Mouse (Mus musculus) neutrophil, adult 5-6 weeks (primary cell): ENCODE data around the gene Arid5b. TPM values are rescaled to one million over a fixed set of nuclear protein-coding genes. Genes with fewer than 3 reads are reported as not detected.
"Not testable (repeated sequence)": the region's sequence is repeated elsewhere in the genome, so short reads cannot be mapped to it uniquely, and the experiment has no call there.

Experiments
- ATAC-seq: fragments of 151-379, 151-347 bp; 2 replicates; pipeline ENCODE4 v1.8.0; 2017; ENCODE audit warnings: mild to moderate bottlenecking, moderate TSS enrichment; ENCODE audit not compliant: insufficient number of reproducible peaks, poor library complexity, low FRiP score, severe bottlenecking; ENCODE audit errors: extremely low read depth
- total RNA-seq: library from RNA; stranded (forward); fragments of 200-1000 nt; gene quantifications from 2 replicates; pipeline ENCODE4 v1.2.3, GENCODE M21; 2017

The Arid5b gene
- total RNA-seq, 1 experiment from 2014 or later: 41.2 TPM

DNA sequence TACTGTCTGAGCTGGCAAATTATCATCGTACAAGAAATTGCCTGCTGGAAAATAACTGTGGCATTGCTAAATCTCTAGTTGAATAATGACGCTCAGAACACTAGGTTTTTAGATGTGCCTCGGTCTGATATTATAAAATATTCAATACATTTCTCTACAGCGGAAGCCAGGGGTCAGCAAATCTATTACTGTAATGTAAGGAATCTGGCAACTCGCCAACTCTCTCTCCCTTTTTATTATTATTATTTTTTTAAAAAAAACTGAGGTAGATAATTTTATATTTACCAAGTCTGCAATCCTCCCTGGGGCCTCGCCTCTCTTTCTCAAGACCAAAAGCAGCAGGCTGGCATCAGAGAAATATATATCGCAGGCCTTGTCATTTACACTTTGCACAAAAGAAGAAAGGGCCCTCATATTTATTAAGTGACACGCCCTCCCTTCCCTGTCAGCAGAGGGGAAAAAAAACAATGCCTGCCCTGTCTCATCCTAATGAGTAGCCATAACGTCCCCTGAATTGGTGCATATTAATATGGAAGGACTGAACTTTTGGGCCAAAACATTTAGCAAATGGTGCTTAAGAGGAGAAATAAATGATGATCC lies 172.1 kb downstream of the Arid5b start:
- no peak for ATAC-seq

DNA sequence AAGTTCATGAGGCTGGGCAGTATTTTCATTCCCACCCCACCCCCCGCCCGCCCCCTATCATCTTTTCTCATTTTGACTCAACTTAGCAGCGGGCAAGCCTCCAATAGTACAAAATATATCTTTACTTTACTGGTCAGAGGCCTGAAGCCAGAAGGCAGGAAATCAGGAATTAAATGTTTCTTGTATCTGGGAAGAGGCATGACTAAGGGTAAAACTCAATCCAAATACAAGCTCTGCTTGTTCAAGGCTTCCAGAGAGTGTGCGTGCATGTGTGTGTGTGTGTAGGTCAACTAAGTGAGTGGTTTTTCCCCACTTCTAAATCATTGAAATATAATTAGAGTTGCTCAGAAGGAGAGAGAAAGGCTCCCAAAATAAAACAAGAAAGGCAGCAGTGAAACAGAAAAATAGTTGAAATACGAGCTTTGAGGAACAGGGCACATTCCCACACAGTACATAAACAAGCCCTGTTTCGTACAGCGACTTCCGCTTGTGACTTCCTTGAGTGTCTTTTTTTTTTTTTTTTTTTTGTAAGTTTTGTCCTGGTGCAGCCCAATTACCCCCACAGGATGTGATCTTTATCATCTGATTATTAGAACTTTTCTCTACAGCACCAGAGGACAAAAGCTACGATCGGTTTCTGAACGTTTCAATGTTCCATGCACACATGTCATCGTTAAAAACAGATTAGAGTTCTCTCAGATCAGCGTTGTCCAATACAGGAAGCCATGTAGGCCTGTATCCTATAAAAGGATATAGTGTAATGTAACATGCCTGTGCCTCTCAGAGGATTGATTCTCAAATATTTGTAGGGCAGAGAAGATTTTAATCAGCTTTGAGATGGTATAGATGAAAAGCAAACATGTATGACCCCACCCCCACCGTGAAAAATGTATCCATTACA lies 173.4 kb downstream of the Arid5b start:
- ATAC-seq: peak; percentile 67

DNA sequence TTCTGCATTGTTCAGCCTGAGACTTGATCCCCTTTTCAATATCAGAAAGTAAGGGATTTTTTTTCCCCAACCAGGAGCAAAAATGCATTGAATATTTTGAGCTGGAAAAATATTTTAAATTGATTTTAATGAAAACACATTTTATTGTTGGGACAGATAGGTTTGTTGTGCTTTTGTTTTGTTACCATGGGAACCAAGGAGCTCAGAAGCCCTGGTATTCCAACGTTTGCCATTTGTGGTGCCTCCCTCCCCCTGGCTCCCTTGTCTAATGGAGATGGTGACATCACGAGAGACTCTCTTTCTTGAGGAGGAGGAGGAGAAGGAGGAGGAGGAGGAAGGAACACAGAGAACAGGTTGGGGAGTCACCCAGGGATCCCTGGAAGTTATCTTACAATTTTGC lies 174.1 kb downstream of the Arid5b start:
- no peak for ATAC-seq

DNA sequence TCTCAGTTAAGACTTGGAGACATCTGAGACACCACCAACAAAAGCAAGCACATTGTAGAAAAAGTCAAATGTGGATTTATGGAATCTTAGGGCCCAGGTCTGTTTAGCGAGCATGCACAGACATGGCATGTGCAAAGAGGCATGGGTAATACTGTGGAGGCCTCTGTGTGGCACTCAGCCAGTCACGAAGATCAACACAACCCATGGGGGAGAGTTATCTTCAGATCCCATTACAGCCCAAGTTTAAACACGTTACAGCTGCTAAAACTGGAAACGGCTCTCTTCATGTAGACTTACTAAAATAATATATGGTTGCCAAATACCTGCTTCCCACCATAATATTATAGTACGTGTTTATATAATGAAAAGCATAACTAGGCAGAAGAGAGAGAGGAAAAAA lies 174.6 kb downstream of the Arid5b start:
- ATAC-seq: no peak

DNA sequence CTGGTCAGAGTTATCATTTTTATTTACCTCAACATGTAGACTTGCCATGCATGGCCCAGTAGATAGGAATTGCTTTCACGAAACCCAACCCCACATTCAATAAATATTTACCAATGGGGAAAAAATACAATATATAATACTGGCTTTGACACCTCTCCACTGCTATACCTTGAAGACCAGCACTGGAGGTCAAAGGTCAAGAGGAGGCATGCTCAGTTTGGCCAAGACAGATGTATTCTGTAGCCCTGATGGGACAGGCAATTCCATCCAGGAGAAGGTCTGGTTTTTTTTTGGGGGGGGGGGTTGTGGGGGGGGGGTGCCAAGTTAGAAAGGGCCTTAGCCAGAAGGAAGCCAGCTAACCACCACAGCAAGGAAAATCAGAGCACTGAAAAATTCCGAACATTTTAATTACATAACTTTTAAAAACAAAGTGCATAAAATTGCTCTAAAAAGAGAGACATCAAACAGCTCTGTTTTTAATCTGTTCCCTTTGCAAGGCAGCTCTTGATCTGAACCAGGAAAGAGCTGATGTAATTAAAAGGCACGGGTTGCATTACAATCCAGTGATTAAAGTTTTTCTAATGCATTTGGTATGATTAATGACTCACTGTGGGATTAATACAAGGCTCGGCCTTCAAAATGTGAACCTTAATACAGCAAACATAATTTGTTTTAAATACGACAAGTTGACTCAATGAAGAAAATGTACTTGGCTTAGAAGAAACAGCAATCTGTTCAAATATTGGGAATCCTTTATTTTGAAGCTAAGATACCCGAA lies 175.3 kb downstream of the Arid5b start:
- ATAC-seq: no peak

GRCm38 (mm10) chr10:68102566-68102965 lies 176.0 kb downstream of the Arid5b start:
- ATAC-seq: no peak

GRCm38 (mm10) chr10:68101251-68101650 lies 177.3 kb downstream of the Arid5b start:
- no peak for ATAC-seq

GRCm38 (mm10) chr10:68100506-68100905 lies 178.0 kb downstream of the Arid5b start:
- no peak for ATAC-seq

- not testable (repeated sequence) for ATAC-seq
Measured at GRCm38 (mm10) chr10:68099801-68100200, 178.7 kb downstream of the Arid5b start.

DNA sequence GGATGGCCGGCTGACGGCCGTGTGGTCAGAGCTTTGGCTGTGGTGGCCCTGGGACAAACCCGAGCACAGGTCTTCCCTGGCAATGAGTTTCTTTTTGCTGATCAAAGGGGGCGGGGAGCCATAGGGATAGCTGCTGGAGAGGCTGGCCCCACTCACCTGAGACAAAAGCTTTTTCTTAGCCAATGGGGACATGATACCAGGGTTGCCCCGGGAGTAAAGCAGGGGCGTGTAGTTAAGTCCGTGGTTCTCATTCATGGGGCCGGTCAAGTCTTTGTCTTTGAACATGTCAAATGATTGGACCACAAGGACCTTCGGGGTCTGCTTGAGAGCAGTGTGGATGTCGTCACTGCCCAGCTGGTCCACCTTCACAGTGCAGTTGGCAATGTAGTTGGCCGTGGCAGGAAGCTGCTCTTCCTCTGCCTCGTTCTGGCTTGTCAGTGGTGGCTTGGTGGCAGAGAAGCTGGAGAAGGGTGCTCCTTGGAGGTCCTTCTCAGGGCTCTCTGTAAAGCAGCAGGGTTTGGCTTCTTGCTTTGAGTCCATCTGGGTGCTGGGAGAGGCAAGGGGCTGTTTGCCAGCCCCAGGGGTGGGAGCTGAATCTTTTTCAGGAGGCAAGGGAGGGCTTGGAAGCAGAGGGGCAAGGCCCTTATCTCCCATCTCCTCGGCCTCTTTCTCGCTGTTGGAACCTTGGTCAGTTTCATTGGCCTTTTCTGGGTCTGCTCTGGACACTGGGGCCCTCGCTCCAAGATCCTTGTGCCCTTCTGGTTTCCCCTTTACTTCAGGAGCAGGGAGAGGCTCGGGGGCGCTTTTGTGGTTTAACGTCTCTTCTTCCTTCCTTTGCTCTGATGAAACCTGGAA lies 180.5 kb downstream of the Arid5b start:
- ATAC-seq: no peak

DNA sequence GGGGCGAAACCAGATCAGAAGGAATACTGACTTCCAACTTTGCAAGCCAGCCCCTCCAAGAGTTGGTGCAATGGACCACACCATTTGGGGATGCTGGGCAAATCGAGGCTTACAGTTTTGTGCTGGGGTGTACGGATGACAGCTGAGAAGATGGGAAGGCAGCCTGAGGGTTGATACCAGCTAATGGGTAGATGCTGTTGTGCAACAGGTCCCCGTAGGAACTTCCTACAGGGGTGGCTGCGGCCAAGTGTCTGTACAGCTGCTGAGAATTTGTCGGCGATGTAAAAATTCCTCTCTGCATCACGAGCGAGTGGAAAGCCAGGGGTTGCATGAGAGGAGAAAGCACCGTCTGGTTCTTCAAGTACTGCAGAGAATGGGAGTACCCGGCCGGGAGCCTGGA lies 182.1 kb downstream of the Arid5b start:
- ATAC-seq: no peak

- ATAC-seq: no peak
Measured at GRCm38 (mm10) chr10:68095136-68095535, 183.4 kb downstream of the Arid5b start.

DNA sequence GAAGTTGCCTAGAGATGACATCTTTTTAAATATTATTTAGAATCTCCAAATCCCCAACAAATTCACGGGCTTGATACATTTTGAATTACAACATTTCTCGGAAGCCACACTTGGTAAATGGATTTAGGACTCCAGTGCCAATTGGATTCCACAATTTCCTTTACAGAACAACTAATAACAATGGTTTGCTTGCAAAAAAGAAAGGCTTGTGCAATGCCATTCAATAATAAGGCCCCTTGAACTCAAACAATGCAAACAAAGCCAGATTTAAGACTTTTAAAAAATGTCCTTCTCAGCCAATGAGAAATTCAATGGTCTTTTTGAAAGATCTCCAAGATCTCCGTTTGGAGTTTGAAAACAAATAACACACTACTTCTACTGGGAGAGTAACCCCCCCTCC lies 185.0 kb downstream of the Arid5b start:
- no peak for ATAC-seq

DNA sequence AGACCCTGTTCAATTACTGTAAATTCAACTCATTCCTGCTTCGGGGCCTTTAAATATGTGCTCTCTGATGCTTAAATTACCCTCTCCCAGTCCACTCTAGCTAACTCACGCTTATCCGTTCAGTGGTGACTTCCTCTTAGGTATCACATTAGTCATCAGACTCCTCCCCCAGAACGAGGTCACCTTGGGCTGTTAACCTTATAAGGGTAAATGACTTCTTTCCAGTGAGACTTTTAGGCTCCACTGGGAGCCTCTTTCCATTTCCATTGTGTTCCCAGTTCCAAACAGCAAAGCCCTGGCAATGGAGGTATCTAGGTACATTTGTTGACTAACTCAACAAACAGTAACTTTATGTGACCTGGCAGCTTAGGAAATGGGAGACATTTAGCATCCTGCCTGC lies 186.7 kb downstream of the Arid5b start:
- peak; percentile 88 for ATAC-seq

DNA sequence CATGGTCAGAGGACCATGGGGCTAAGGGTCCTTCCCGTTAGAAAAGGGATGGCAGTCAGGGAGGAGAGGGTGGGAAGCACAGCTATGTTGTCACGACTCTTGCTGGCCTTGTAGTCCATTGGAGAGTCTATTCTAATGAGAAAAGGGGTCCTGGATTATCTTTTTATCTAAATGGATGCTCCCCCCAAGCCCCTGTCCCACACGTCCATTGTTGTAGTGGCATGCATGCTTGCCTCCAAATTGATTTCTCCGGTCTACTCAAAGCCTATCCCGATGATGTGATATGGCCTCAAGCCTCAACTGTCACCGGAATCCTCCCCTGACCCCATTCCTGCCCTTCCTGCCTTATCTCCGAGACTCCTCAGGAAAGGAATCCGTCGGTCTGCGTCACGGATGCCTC lies 187.5 kb downstream of the Arid5b start:
- ATAC-seq: no peak

- no peak for ATAC-seq
Measured at GRCm38 (mm10) chr10:68090544-68090943, 188.0 kb downstream of the Arid5b start.

- ATAC-seq: no peak
Measured at GRCm38 (mm10) chr10:68090197-68090535, 188.4 kb downstream of the Arid5b start.

GRCm38 (mm10) chr10:68089435-68090196 lies 188.9 kb downstream of the Arid5b start:
- 0 out of 2 replicates have a peak, but pooled peaks have one; percentile 23 for ATAC-seq
